Mouse (Mus musculus): ENCODE measurements around the gene Maco1.

DNA sequence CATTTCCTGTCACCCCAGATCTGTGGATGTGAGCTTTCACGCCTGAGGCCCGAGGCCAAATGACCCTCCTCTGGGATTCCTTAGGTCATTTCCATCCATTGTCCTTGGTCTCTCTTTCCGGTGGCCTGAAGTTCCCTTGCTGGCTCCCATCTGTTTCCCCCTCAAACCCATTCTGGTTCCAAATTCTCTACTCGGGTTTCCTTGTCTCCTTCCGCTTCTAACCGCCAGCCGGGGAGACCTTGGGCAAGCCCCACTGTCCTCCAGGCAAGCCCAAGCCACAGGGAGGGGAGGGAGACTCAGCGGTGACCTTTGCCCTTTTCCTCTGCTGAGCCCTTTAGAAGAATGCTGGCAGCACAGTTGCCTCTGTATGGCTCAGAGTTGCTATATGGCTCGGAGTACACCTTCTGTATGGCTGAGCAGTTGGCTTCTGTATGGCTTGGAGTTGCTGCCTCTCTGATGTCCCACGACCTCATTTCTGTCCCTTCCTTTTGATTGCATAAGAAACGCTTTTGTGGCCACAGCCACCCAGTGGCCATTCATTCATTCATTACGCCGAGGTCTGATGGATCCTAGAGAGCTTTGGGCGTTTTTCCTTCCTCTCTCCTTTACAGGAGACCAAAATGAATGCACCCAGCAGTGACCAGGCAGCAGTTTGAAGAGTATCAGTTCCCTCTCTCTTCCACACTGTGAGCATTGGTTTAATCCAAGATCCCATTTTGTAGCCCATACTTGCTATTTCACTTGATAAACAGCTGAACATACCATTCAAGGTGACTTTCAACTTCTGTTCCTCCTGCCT, 73.8 kb downstream of the Maco1 start:
- no peak for TF ChIP-seq CTCF (IDR thresholded peaks at IDR 0.05; ENCODE audit: insufficient read depth, low read length)
- no peak for TF ChIP-seq POLR2A (IDR thresholded peaks at IDR 0.05; ENCODE audit: borderline replicate concordance, extremely low read depth, low read depth, low read length)

Data from lung, adult 2 months (tissue).